Mouse (Mus musculus): ENCODE data around the gene Larp4.
A peak's percentile ranks its signal among the peaks of the same experiment; 100 is the strongest.

Gene Larp4

DNA sequence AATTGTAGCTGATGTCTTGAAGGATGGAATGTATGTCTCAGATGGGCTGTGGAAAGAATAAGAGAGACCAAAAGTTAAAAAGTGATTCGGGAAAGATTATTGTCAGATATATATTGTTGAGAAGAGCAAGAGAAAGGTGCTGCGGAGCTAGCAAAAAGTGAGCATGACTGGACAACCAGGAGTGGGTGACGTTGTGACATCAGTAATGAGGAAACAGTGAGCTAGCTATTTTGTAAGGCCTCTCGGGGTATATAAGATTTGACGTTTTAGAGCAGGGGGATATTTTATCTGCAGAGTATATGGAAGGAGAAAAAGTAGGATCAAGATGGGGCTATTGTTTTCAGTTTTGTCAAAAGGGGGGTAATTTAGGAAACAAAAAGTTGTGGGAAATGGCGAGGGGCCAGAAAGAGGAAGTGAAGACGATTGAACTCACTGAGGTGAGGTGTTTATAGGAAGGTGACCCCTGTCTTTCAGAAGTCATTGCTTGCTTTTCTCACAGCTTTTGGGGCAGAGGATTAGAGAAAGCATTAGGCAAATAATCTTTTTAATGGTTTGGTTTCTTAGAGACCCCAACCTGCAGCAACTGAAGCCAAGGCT, 34.9 kb downstream of the Larp4 start:
- no peak for DNase-seq (ENCODE audit: inconsistent age in 2 of 2, low spot score in 1 of 2)

- DNase-seq (ENCODE audit: inconsistent age in 2 of 2, low spot score in 1 of 2), result no peak
Observed at GRCm38 (mm10) chr15:100006180-100006579, 36.3 kb downstream of the Larp4 start.

DNA sequence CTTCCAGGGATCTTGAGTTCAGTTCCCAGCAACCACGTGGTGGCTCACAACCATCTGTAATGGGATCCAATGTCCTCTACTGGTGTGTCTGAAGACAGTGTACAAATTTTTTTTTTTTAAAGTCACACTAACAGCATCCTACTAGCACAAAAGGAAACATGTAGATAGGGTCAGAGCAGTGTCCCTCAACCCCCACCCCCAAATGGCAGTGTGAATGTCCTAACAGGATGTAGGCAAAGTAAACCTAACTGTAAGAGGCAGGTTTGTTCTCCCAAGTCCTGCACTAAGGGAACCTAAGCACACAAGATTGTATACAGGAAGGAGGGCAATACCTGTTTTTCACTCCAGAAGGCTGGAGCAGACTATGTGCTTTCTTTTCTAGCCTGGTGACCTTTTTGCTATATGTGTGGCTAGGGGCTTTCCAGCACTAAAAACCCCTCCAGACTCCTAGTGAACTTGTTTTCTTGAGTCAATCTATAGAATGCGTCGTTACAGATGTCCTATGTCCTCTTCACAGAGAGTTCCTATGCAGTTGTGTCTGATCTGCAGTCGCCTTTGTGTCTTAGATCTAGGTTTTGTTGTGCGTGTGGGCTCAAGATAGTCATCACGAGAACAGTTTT, 48.5 kb downstream of the Larp4 start:
- DNase-seq (ENCODE audit: inconsistent age in 2 of 2, low spot score in 1 of 2), result no peak

- DNase-seq (ENCODE audit: inconsistent age in 2 of 2, low spot score in 1 of 2), result no peak
Observed at GRCm38 (mm10) chr15:100021175-100021574, 51.3 kb downstream of the Larp4 start.

GRCm38 (mm10) chr15:100022923-100023322, 53.1 kb downstream of the Larp4 start:
- DNase-seq (ENCODE audit: inconsistent age in 2 of 2, low spot score in 1 of 2), result peak; percentile 38 to 83

DNA sequence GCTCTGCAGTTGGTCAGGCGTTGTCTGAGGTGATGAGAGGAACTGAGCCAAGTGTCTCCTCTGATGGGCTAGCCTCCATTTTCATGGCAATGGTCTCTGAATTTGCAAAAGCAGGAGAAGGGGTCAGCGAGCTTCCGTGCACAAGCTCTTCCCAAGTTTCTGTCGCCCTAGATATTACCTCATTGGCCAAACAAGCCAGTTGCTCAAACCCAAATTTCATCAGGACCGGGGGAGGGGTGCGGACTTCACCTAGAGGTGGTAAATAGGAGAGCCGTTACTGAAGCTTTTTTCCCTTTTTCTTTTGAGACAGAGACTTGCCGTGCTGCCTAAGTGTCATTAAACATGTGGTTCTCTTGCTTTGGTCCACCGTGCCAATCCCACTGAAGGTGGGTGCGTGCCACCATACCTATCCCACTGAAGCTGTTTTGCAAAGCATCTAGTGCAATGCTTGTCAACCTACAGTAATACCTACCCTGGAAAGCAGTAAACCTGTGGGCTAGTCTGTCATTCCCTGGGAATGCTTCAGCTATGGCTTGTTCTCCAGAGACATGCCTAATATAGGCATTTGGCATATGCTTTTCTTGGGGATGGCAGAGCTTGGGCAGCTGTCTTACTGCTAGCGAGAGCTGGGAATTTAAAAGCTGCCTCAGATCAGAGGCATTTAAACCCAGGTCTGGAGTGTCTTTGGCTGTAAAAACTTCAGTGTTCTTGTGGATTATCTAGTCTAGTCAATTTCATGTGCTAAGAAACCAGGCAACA, 55.4 kb downstream of the Larp4 start:
- DNase-seq (ENCODE audit: inconsistent age in 2 of 2, low spot score in 1 of 2), result peak in 1 of 2 experiments; percentile 23

DNA sequence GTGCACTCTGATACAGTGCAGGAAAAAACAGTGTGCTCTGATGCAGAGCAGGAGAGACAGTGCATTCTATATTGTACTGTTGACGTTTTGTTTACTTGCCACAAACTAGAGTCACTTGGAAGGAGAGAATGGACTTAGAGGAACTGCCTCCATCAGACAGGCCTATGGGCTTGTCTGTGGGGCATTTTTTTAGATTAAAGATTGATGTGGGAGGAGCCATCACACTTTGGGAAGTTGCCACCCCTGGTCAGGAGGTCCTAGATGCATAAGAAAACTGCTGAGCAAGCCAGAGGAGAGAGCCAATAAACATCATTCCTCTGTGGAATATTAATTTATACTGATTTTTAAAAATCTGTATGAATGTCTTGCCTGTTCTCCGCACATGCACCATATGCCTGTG, 58.3 kb downstream of the Larp4 start:
- no peak for DNase-seq (ENCODE audit: inconsistent age in 2 of 2, low spot score in 1 of 2)

DNA sequence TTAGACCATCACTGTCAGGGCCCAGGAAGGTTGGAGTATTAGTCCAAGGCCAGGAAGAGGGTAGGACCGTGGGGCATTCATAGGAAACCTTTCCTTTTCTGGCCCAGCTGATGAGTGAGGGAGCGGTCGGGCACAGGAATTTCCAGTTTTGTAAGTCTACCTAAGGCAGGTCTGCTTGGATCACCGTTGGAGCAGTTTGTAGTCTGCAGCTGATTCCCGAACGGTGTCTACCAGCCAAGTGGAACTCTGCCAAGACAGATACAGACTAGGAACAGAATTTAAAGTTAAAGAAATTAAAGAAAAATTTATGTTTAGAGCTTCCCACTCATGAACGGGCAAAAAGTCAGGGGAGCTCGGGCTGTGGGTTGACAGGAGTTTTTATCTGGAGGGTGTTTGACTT, 59.6 kb downstream of the Larp4 start:
- no peak for DNase-seq (ENCODE audit: inconsistent age in 2 of 2, low spot score in 1 of 2)

DNA sequence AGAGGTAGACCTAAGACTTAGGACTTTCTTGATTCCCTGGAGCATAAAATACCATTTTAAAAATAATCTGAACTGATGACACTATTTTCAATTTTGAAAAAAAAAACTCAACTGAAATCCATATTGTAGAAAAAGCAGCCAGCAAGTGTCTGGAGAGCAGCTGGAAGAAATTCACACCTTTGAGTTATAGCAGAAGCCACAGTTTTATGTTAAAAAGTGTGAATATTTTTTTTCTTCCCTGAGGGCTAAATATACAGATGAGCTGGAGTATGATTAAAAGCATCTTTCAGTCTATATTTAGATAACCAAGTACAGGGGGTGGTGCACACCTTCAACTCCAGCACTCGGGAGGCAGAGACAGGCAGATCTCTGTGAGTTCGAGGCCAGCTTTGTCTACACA, 60.0 kb downstream of the Larp4 start:
- DNase-seq (ENCODE audit: inconsistent age in 2 of 2, low spot score in 1 of 2), result no peak

- no peak for DNase-seq (ENCODE audit: inconsistent age in 2 of 2, low spot score in 1 of 2)
Observed at GRCm38 (mm10) chr15:100032546-100032945, 62.7 kb downstream of the Larp4 start.

- peak; percentile 95 to 98 for DNase-seq (ENCODE audit: inconsistent age in 2 of 2, low spot score in 1 of 2)
Observed at GRCm38 (mm10) chr15:100038470-100038971, 68.7 kb downstream of the Larp4 start, which contains the start of gene Dip2b. Gene Dip2b (plus strand): TSS chr15:100038664.

GRCm38 (mm10) chr15:100039001-100039701, 69.3 kb downstream of the Larp4 start:
- peak; percentile 63 to 87 for DNase-seq (ENCODE audit: inconsistent age in 2 of 2, low spot score in 1 of 2)

DNA sequence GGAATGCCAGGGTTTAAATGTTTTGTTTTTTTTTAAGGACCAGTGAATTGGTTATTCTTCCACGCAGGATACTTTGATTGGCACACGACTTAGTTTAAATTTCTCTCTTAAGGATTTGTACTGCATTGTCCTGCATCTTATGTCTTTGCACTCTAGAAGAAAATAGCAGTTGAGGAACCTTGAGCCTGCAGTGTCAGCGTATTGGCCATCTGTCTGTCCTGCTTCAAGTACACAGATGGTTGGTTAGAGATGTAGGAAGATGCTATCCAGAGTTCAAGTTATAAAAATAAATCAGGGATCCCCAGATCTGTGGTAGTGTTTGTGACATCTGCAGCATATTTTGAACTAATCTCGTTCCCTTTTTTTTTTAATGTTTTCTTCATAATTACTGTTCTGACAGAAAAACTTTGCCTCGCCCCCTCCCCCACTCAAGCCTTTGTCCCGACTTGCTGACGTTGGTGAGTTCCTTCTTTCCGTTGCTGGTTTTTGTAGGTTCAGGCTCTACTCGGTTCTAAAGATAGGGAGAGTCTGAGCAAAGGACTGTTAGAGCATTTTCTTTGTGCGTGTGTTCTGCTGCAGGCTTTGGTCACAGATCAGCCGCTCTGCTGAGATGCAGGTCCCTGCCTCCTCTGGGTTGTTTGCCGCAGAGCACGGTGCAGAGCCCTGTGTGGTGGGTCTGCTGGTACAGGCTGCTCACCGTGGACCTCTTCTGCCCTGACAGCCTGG, 70.8 kb downstream of the Larp4 start:
- no peak for DNase-seq (ENCODE audit: inconsistent age in 2 of 2, low spot score in 1 of 2)

DNA sequence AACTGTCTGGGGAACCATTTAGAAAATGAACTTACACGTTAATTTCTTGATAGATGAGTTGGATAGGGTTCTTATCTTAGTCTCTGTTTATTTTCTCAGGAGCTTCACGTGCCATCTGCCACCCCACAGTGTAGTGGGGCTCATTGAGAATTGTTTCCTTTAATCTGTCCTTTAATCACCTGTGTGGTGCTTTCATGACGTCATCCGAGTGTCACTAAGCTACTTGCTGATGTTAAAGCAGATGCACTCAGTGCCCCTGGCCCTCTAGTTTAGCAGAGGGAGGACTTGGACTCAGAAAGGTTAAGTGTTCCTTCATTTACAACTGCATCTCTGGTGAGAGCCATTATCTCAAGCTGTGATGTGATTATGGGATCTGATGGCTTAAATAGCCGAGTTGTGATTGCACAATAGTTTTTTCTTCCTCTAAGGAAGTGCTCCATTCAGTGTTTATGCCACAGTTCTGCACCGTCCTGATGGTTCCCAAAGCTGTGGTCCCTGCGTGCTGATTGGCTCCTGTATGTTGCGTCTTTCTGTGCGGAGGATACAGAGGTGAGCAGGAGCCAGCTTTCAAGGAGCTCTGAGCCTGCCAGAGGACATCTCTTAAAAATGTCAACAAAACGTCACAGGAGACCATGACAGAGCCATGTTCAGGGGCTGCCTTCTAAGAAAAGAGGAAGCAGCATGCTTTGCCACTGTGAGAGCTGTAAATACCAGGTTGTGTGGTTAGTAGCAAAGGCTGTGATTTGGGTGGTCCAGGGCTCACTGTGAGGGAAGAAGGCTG, 71.6 kb downstream of the Larp4 start:
- DNase-seq (ENCODE audit: inconsistent age in 2 of 2, low spot score in 1 of 2), result peak in 1 of 2 experiments; percentile 45

DNA sequence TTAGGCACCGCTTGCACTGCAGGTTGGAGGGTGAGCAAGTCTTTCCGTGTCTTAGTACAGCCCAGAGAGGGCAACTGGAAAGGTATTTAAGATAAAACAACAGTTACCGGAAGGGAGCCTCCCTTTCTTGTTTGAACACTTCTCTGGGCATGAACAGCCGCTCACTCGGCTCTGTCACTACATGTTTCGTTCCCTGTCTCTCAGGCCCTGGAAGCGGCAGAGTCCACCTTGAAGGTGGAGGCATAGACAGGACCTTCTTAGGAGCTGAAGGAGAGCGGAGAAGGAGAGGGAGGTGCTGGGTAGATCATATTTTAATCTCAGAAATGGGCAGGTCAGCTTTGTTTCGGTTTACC, 72.2 kb downstream of the Larp4 start:
- no peak for DNase-seq (ENCODE audit: inconsistent age in 2 of 2, low spot score in 1 of 2)

DNA sequence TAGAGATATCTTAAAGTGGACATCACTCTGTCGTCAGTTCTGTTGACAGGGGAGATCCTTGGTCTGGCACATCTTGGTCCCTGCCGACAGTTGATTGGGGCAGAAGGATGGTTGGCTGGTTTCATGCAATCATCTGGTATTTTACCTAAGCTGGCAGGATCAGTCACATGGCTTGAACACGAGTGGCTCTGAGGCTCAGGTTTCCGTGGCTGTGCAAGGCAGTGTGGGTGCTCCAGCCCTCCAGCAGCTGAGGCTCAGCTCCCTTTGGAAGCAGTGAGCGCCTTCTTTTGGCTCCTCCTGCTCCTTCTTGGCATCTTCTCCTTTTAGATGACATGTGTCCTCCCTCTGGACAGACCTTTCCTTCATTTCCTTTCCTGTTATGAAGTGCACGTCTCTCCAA, 75.7 kb downstream of the Larp4 start:
- DNase-seq (ENCODE audit: inconsistent age in 2 of 2, low spot score in 1 of 2), result peak; percentile 13 to 58

DNA sequence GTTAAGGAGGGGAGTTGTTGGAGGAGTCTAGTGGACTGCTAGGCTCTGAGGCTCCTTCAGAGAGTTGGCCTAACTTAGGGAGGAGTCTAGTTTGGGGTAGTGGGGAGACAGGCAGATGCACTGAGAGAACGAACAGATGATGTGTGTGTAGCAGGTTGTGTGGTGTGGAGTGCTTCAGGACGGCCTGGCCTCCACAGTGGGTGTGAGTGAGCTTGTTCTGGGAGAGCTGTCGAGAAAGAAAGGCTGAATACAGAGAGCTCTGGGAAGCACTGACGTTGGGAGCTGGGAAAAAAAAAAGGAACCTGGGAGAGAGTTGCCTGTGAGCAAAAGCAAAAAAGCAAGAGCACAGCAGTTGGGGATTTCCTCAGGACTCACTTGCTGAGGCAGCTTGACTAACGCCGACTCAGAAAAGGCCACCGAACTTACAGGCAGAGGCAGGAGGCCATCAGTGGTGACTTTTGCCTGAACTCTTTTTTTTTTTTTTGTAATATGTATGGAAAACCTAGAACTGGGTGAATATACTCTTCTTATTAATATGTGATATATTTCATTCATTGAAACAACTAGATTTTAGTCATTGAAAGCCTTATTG, 79.7 kb downstream of the Larp4 start:
- DNase-seq (ENCODE audit: inconsistent age in 2 of 2, low spot score in 1 of 2), result no peak

DNA sequence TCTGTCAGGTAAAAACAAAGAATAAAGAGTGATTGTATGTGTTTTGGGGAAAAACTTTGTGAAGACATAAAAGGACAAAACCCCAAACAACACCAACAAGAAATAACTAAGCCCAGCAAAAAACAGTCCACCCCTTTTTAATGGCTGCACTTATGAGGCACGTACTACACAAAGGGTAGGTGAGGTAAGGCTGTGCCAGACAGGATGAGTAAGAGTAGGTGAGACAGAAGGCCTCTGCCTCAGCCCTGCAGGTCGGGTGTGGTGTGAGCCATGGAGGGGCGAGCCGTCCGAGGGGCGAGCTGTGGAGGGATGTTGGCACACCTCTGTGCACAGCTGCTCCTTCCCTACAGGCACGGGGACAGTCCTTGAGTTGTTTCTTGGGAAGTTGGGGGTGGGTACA, 81.1 kb downstream of the Larp4 start:
- DNase-seq (ENCODE audit: inconsistent age in 2 of 2, low spot score in 1 of 2), result no peak

GRCm38 (mm10) chr15:100052726-100053125, 82.9 kb downstream of the Larp4 start:
- DNase-seq (ENCODE audit: inconsistent age in 2 of 2, low spot score in 1 of 2), result no peak
